Mouse (Mus musculus) granulocyte monocyte progenitor cell, adult 5-6 weeks (primary cell): ENCODE results near the gene Arl14ep. TPM values are rescaled to one million over a fixed set of nuclear protein-coding genes. Genes with fewer than 3 reads are reported as not detected.
"Not testable (repeated sequence)": the region's sequence is repeated elsewhere in the genome, so short reads cannot be mapped to it uniquely, and the experiment has no call there.

Source experiments
- ATAC-seq: replicated peaks from 2 replicates; pipeline ENCODE4 v1.8.0; 2016; ENCODE audit warnings: mild to moderate bottlenecking, moderate TSS enrichment, inconsistent platforms; ENCODE audit not compliant: poor library complexity, severe bottlenecking
- total RNA-seq, 2 experiments: library from RNA; stranded (forward) in 1 of 2; stranded (reverse) in 1 of 2; fragments of 200-712, 200-1000 nt in 1 of 2; fragments of >200 nt in 1 of 2; fragmentation: Nextera tagmentation in 1 of 2; gene quantifications; 2 replicates each; pipeline ENCODE4 v1.2.3; 2014 to 2017

Gene Arl14ep
- 21.7 and 35.8 TPM in 2 replicates for total RNA-seq (2014; fragmentation: Nextera tagmentation)
- total RNA-seq (2017) = 31.0 and 35.4 TPM in 2 replicates

DNA sequence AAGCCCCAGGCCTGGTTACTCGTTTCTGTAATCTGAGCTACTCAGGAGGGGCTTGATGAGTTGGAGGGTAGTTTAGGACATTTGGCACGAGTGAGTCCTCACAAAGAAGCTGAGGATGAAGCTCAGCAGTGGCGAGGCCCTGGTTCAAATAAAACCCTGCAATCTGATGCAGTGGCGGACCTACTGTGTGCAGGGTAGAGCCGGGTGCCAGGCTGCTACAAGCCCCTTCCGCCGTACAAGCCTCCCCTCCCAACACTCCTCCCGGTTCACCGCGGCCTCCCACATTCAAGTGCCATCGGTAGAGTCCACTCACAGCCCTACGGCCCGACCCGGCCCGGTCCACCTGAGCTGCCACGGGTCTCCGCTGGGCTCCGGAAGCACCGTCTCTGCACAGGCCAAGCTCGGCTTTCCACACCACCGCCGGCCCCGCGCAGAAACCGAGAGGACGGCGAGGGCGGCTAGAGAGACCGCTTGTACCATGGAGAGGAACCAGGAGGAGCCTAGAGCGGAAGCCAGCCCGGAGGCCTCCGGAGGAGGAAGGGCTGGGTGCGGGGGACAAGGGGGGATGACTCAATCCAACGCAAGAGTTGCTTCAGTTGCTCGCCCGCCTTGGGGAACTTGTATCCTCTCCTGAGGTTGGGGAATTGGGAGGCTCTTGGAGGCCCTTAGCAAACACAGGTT is at the start of gene Arl14ep:
Arl14ep (minus strand) TSS at position 466 of the 681 bp plus-strand sequence.
- ATAC-seq = peak; percentile 99

GRCm38 (mm10) chr2:107022713-107023112 is 48.5 kb upstream of the Arl14ep start:
- ATAC-seq = no peak

DNA sequence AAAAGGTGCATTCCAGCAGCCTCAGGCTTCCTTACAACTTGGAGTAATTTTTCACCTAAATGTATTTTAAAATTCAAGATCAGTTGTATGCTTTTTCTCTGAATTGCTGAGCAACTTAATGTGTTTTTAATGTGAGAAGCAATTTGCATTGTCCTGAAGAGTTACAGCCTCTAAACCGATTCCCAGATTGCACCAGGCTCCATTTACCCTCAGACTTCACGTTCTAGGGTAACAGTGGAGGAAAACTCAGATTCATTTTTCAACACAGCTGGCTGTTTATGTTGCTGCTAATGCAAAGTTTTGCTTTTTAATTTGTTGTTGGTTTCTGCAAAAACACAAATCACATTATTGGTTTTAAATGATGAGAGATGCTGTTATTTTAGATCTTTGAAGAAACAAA is 45.1 kb upstream of the Arl14ep start:
- ATAC-seq = no peak

DNA sequence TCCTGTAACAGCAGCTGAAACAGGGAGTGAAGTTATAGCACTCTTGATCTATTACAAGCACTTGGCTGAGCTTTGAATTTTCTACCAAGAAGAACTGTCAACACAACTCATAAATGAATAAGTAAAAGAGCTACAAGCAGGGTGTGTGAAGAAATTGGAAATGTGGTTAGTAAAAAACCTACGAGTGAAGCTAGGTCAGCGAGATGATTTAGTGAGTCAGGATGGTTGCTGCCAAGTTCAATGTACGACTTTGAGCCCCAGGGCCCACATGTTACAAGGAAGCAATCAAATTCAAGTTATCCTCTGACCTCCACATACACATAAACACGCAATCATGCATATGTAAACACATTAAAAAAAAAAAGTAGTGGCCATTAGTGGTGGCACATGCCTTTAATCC is 38.9 kb upstream of the Arl14ep start:
- no peak for ATAC-seq

DNA sequence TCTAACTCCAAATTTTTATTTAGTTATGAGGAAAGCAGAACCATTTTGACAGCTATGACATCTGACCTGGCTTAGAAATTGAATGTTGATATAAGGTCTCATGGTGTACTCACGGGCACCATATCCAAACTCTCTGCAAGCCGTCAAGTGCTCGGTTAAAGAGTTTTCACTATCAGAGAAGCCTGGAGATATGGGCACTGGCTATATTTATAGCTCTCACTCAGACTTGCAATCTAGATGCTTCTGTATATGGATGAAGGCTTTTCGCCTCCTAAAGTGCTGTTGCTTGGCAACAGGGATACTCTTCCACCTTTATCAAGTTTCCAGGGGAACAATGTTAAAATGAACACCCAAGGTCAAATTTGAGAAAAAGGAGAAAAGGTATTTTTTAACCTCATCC is 38.1 kb upstream of the Arl14ep start:
- ATAC-seq = no peak

DNA sequence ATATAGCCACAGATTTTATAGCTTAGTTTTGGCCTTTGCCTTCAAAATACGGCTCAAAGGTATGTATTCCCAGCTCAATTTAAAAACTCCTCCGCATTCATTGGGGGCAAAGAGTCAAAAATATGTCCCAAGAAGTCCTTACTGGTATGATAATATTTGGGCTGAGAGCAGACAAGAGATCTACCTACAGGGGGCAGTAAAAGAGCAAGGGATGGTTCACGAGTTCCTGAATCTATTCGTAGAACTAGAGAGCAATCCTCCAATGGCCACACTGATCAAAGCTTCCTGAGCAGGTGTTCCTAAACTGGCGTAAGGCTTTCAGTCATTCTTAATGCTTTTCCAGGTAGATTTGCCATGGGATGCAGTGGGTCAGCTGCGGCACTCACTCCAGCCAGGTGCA is 35.9 kb upstream of the Arl14ep start:
- no peak for ATAC-seq

DNA sequence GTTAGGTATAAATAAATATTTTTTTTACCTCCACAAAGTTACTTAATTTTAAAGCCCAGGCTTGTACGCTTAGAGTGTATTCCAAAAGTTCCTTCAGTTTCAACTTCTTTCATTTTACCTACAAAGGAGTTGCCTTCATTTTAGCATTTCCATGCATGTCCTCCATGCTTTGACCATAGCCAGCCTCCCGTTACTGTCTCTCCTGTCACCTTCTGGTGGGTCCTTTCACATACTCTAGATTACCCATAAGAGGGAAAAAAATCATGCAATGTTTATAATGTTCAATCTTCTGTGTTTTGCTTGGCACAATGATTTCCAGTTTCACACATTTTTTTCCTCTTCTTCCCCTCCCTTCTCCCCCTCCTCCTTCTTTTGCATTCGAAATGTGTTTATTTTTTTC is 32.2 kb upstream of the Arl14ep start:
- no peak for ATAC-seq

DNA sequence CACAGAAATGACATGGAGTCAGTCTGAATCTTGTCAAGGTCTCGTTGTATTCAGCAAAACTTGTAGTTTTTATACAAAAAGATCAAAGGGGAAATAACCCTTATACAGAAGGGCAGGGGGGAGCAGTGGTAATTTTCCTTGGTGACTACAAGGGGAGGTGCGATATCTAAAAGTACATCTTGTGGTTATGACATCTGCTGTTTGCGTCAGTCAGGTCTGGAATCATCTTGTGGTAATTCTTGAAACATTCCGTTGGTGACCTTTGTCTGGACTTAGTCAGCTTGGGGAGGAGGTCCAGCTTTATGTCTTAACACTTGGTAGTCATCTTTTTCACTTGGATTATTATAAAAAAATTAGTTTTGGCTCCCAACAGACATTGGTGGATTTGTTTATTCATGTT is 31.7 kb upstream of the Arl14ep start:
- ATAC-seq = not testable (repeated sequence)

GRCm38 (mm10) chr2:106991261-106991660 is 17.0 kb upstream of the Arl14ep start:
- ATAC-seq = no peak

DNA sequence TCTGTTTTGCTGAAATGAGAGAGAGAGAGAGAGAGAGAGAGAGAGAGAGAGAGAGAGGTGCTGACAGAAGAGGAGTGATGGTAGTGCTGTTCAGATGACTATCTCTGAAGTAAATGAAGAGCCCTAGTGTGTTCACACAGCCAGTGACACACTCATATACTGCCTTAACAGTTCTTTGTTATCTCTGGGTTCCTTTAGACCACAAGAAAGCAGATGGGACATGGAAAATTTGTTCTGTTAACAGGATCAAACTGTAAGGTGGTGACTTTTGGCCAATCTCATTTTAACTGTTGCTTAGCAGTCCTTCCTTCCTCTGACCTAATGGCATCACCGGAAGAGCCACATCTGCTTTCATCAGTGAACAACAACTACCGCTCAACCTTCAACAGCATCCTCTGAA is 10.7 kb upstream of the Arl14ep start:
- ATAC-seq = no peak

GRCm38 (mm10) chr2:106982503-106982902 is 8.3 kb upstream of the Arl14ep start:
- no peak for ATAC-seq

DNA sequence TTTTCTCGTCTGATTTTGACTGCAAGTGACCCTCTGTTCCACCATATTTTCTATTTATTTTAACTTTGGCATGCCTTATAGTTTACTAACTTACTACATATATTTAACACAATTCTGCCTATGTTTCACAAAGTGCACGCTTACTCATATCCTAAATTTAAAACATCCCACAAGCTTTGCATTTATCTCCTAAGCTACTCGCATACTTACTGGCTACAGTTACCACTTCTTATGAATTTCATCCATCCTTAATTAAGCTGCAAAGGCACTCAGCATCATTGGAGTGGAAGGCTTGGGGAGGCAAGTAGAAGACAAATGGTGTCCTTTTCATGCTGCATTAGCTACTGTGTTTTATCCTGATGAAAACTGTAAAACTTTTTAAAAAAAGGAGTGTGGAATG is 2.2 kb upstream of the Arl14ep start:
- ATAC-seq = no peak

DNA sequence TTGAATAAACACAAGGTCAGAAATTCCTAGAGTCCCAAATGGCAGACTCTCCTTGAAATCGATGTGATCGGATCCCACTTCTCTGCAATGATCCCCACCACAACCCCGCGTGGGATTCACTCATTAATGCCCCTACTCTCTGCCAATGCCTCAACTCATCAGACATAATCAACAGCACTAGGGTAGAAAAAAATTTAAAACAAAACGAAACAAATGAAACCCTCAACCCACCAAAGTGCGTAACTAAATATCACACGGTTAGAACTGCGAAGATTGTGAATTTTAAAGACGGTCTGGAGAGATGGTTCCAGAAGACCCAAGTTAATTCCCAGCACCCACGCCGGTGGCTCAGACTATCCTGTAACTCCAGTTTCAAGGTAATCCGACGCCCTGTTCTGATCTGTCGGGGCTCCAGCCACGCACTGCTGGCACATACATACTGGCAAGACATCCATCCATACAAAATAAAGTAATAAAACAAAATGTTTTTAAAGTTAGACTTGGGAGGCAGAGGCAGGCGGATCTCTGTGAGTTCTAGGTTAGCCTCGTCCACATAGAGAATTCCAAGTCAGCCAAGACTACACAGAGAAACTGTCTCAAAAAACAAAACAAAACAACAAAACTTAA is 779 bp downstream of the Arl14ep start:
- ATAC-seq = no peak

GRCm38 (mm10) chr2:106972851-106973250 is 1.4 kb downstream of the Arl14ep start:
- no peak for ATAC-seq

DNA sequence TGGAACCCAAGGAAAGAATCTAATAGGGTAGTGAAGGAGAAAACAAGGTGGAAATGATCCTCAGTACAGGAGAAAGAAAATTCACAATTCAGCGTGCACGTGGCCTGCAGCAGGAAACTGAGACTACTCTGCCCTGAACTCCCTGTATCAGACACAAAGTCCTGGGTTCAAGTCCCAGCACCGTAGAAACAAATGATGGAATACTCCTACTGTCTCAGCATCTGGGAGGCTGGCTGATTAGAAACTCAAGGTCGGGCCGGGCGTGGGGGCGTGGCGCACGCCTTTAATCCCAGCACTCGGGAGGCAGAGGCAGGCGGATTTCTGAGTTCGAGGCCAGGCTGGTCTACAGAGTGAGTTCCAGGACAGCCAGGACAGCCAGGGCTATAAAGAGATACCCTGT is 3.3 kb downstream of the Arl14ep start:
- no peak for ATAC-seq

GRCm38 (mm10) chr2:106968320-106968719 is 5.9 kb downstream of the Arl14ep start:
- ATAC-seq = no peak

DNA sequence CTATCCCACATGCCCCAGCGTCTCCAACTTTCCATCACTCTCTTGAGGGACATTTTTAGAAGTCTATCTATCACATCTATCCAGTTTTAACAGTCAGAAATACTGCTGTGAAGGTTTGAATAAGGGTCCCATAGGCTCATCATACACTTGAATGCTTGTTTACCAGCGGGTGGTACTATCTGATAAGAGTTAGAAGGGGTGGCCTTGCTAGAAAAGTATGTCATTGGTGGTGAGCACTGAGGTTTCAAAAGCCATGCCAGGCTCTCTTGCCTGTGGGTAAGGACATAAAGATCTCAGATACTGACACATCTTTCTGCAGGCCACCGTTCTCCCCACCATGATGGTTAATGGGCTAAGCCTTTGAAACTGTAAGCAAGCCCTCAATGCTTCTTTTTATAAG is 10.7 kb downstream of the Arl14ep start:
- no peak for ATAC-seq

DNA sequence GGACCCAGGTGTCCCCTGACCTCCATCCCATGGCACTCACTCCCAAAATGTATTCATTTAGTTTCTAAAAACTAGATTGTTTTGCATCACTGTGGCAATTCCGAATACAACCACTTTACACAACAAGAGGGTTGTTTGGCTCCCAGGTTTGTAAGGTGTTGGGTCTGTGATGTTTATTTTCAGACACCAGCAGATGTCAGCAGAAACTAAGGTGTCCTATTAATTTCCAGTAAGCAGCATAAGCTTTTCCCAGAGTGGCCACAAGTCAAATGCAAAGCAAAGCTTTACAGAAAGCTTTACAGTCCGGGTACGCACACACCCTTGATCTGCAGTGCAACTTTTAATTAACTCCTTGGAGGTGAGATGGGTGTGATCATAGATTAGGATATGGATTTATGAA is 12.6 kb downstream of the Arl14ep start:
- ATAC-seq = no peak

- ATAC-seq = no peak
These were observed 13.2 kb downstream of the Arl14ep start for GRCm38 (mm10) chr2:106961066-106961465.

DNA sequence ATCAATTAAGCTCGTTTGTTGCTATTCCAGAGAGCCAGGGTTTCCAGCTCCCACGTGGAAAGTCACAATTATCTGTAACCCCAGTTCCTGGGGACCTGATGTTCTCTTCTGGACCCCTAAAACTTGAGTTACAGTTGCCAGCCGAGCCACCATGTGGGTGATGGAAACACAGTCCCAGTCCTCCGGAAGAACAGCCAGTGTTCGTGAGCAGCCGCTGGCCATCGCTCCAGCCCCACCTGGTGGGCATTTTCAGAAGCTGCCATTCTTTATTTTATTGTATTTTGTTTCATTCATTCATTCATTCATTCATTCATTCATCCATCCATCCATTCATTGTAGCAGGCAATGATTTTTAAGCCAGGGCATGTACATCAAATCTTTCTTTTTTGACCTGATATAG is 14.0 kb downstream of the Arl14ep start:
- 0 out of 2 replicates have a peak, but pooled peaks have one; percentile 31 for ATAC-seq

- no peak for ATAC-seq
These were observed 14.8 kb downstream of the Arl14ep start for GRCm38 (mm10) chr2:106959380-106959779.

GRCm38 (mm10) chr2:106958916-106959315 is 15.3 kb downstream of the Arl14ep start:
- ATAC-seq = no peak
